Mouse (Mus musculus) CH12.LX (cell line): Measurements from ENCODE around the gene Fbxl17. TPM values are rescaled to one million over a fixed set of nuclear protein-coding genes. Genes with fewer than 3 reads are reported as not detected.
A peak's percentile ranks its signal among the peaks of the same experiment; 100 is the strongest.

ENCODE experiments used
- DNase-seq: peaks from one replicate; pipeline ENCODE4 v3.0.0-alpha.2; 2013; ENCODE audit errors: extremely low read depth
- H3K27ac ChIP-seq: 2 replicates; pipeline ENCODE4 v1.5.1; 2012; ENCODE audit warnings: low read depth, mild to moderate bottlenecking, control low read depth, moderate library complexity; ENCODE audit not compliant: insufficient read depth
- H3K27me3 ChIP-seq: replicated peaks from 2 replicates; pipeline ENCODE3; 2012; ENCODE audit warnings: inconsistent platforms
- H3K36me3 ChIP-seq, 2 experiments: replicated peaks in 1 of 2; 2 replicates each; pipeline versions ENCODE3 to v1.6.1; 2012; ENCODE audit warnings: inconsistent platforms in 1 of 2, low read length in 1 of 2, mild to moderate bottlenecking in 1 of 2, mixed read lengths in 1 of 2, moderate library complexity in 1 of 2; ENCODE audit not compliant: control insufficient read depth in 1 of 2, insufficient read depth in 1 of 2
- H3K4me1 ChIP-seq, 2 experiments: 2 replicates each; pipeline ENCODE4 v1.6.1; 2012; ENCODE audit warnings: inconsistent platforms in 1 of 2, moderate library complexity in 1 of 2; ENCODE audit not compliant: insufficient read depth in 2 of 2, control insufficient read depth in 1 of 2
- H3K4me2 ChIP-seq: 2 replicates; pipeline ENCODE4 v1.6.1; 2012; ENCODE audit warnings: low read depth, mild to moderate bottlenecking, control low read depth; ENCODE audit not compliant: poor library complexity, insufficient read depth, severe bottlenecking
- H3K4me3 ChIP-seq, 3 experiments: fragments of 150-350 bp in 1 of 3; sonication (generic) in 1 of 3; replicated peaks in 1 of 3; 2 replicates each; pipeline versions ENCODE3 to v1.5.1; 2011 to 2012; ENCODE audit warnings: low read depth in 2 of 3, low read length in 2 of 3, mild to moderate bottlenecking in 2 of 3, moderate library complexity in 2 of 3, control low read depth in 1 of 3, improper control_type of control experiment in 1 of 3, inconsistent platforms in 1 of 3, mixed read lengths in 1 of 3; ENCODE audit not compliant: poor library complexity in 1 of 3
- H3K79me2 ChIP-seq: replicated peaks from 2 replicates; pipeline ENCODE4 v1.6.1; 2012; ENCODE audit warnings: mild to moderate bottlenecking, moderate library complexity; ENCODE audit not compliant: control insufficient read depth, poor library complexity, insufficient read depth, severe bottlenecking; ENCODE audit errors: extremely low read depth
- H3K9ac ChIP-seq: 2 replicates; pipeline ENCODE4 v1.6.1; 2012; ENCODE audit warnings: low read depth, mild to moderate bottlenecking, control low read depth, moderate library complexity; ENCODE audit not compliant: insufficient read depth
- H3K9me3 ChIP-seq: replicated peaks from 2 replicates; pipeline ENCODE3; 2012; ENCODE audit warnings: low read length, inconsistent platforms, mixed read lengths
- BHLHE40 ChIP-seq: IDR thresholded peaks from 2 replicates; pipeline ENCODE4 v1.6.1; 2011; ENCODE audit warnings: mild to moderate bottlenecking, low read depth, low read length, improper control_type of control experiment
- EP300 ChIP-seq: IDR thresholded peaks from 2 replicates; pipeline ENCODE4 v1.6.1; 2011; ENCODE audit warnings: low read length, improper control_type of control experiment
- ETS1 ChIP-seq: conservative IDR thresholded peaks from 2 replicates; pipeline ENCODE4 v1.6.1; 2012; ENCODE audit warnings: low read depth, mild to moderate bottlenecking, inconsistent platforms, low read length, improper control_type of control experiment, moderate library complexity
- MAX ChIP-seq: IDR thresholded peaks from 2 replicates; pipeline ENCODE4 v1.6.1; 2011; ENCODE audit warnings: low read length, improper control_type of control experiment
- MEF2A ChIP-seq: IDR thresholded peaks from 2 replicates; pipeline ENCODE4 v1.6.1; 2014; ENCODE audit warnings: low read depth, mild to moderate bottlenecking, inconsistent platforms, low read length, improper control_type of control experiment, borderline replicate concordance
- MXI1 ChIP-seq: IDR thresholded peaks from 2 replicates; pipeline ENCODE4 v1.6.1; 2011; ENCODE audit warnings: mild to moderate bottlenecking, low read depth, low read length, improper control_type of control experiment
- POLR2AphosphoS2 ChIP-seq: IDR thresholded peaks from 2 replicates; pipeline ENCODE4 v1.6.1; 2011; ENCODE audit warnings: low read depth, low read length, improper control_type of control experiment
- RCOR1 ChIP-seq: conservative IDR thresholded peaks from 2 replicates; pipeline ENCODE4 v1.6.1; 2012; ENCODE audit warnings: low read depth, mild to moderate bottlenecking, inconsistent platforms, low read length, improper control_type of control experiment
- SIN3A ChIP-seq: IDR thresholded peaks from 2 replicates; pipeline ENCODE4 v1.6.1; 2012; ENCODE audit warnings: low read length, improper control_type of control experiment, inconsistent platforms
- TCF12 ChIP-seq: IDR thresholded peaks from 2 replicates; pipeline ENCODE4 v1.6.1; 2014; ENCODE audit warnings: low read depth, mild to moderate bottlenecking, inconsistent platforms, low read length, improper control_type of control experiment
- USF1 ChIP-seq: IDR thresholded peaks from 2 replicates; pipeline ENCODE4 v1.6.1; 2014; ENCODE audit warnings: low read depth, mild to moderate bottlenecking, inconsistent platforms, low read length, improper control_type of control experiment
- ZMIZ1 ChIP-seq: IDR thresholded peaks from 2 replicates; pipeline ENCODE4 v1.6.1; 2012; ENCODE audit warnings: low read depth, mild to moderate bottlenecking, inconsistent platforms, low read length, improper control_type of control experiment
- dilution Hi-C: fragments of 300-500 bp; cut with MboI; formaldehyde crosslinking; loops from 2 replicates; pipeline ENCODE4 v1.14.3; 2020; ENCODE audit warnings: low sequenced_read_pairs; ENCODE audit not compliant: extremely low pct_unique_long_range_greater_than_20kb, extremely low pct_ligation_motif_present
- in situ Hi-C: fragments of 300-500 bp; cut with MboI; formaldehyde crosslinking; loops from 3 replicates; pipeline ENCODE4 v1.14.3; 2019; ENCODE audit warnings: low sequenced_read_pairs, low pct_ligation_motif_present, low pct_unique_long_range_greater_than_20kb, mixed read lengths
- polyA plus RNA-seq: library from polyadenylated mRNA; unstranded; fragments of >175 nt; gene quantifications from 2 replicates; pipeline ENCODE4 v1.2.1, GENCODE M21; 2012; ENCODE audit warnings: low read depth; ENCODE audit not compliant: insufficient read length
- total RNA-seq, 2 experiments: library from RNA; depleted of rRNA; stranded (reverse); fragments of 300-350 nt in 1 of 2; fragments of >200 nt in 1 of 2; gene quantifications; 2 replicates each; pipeline ENCODE4 v1.2.3; 2012 to 2014

The Fbxl17 gene
- total and polyA plus RNA-seq, 3 experiments: 4.0 to 6.9 (median 4.3) TPM

DNA sequence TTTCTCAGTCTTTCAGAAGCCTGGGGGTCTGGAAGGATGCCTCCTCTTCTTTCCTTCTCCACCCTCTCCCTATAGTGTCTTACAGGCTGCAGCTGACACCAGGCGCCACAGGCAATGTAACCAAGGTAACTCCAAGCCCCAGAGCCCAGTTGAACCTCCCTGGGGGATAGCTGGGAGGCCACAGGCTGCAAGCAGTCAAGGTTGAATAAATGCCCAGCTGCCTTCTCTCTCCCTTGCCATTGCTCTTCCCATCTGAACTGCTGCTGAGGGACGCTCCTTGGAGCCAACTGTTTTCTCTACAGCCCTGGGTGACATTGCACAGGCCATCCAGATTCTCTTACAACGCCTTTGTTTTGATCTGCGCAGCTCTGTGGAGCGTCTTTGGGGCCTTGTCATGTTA lies 491.5 kb downstream of the Fbxl17 start:
- no peak overlapping the region for H3K27ac ChIP-seq
- TF ChIP-seq EP300 (peak; percentile 61; the same call in 1 of the 2 replicates), TCF12 (peak; percentile 71), POLR2AphosphoS2 (no peak), SIN3A (no peak), RCOR1 (no peak), ZMIZ1 (no peak), MEF2A (peak; percentile 61; the same call in 1 of the 2 replicates), ETS1 (peak; percentile 70)
- in situ Hi-C loops (no loop called here), dilution Hi-C loops (no loop called here)
- H3K4me2 ChIP-seq: peak overlapping the region; percentile 62
- H3K79me2 ChIP-seq: no peaks in the 10 kb centered on the region
- no peaks in the 10 kb centered on the region for H3K27me3 ChIP-seq
- no peaks in the 10 kb centered on the region for H3K9me3 ChIP-seq
- H3K4me1 ChIP-seq: peaks cover 10 to 61% of the 10 kb centered on the region in 2 experiments
- peak overlapping the region in 1 of 3 experiments; percentile 29 for H3K4me3 ChIP-seq
- no peak overlapping the region for H3K9ac ChIP-seq
- no peaks in the 10 kb centered on the region for H3K36me3 ChIP-seq
- DNase-seq: peak; percentile 90

DNA sequence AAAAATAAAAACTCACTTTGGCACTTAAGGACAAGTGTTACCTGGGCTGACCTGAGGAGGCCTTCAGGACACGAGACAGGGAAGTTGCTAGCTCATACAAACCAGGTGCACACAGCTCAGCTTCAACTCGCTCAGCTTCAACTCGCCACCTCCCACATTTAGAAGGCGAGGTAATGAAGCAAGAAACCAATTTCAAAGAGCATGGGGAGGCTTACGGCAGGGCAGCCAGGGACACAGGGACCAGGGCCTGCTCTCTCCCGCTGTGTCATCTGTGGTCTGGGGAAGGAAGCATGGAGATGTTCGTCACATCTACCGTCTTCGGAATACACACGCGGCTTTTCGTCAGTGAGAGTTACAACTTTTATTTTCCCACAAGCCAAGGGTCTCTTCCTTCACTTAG lies 491.9 kb downstream of the Fbxl17 start:
- in situ Hi-C loops: no loop called here
- TF ChIP-seq SIN3A (peak; percentile 40; the same call in 1 of the 2 replicates), MXI1 (0 out of 2 replicates have a peak, but pooled peaks have one; percentile 55), USF1 (no peak), MAX (0 out of 2 replicates have a peak, but pooled peaks have one; percentile 28), BHLHE40 (peak; percentile 30; the same call in 1 of the 2 replicates)
- no peaks in the 10 kb centered on the region for H3K79me2 ChIP-seq
- no peaks in the 10 kb centered on the region for H3K9me3 ChIP-seq
- DNase-seq: peak; percentile 56
- H3K4me1 ChIP-seq: peaks cover 10 to 58% of the 10 kb centered on the region in 2 experiments
- H3K36me3 ChIP-seq: no peaks in the 10 kb centered on the region
- H3K4me2 ChIP-seq: peak overlapping the region; percentile 62
- peak overlapping the region in 1 of 3 experiments; percentile 29 for H3K4me3 ChIP-seq
- no peak overlapping the region for H3K27ac ChIP-seq
- dilution Hi-C loops: no loop called here
- no peak overlapping the region for H3K9ac ChIP-seq
- H3K27me3 ChIP-seq: no peaks in the 10 kb centered on the region
